Mouse (Mus musculus) liver, adult 2 months (tissue): ENCODE measurements at regions not wholly inside any gene's neighbourhood (a gene's known extent, or its start where the extent isn't known, plus 50 kb on each side); places are given as distances from the start of the nearest gene placed in this dataset.

ENCODE experiments used
- CTCF ChIP-seq: fragments of 200-500 bp; IDR thresholded peaks from 2 replicates; pipeline ENCODE4 v1.5.1; 2011; ENCODE audit warnings: low read depth, low read length, control low read depth
- POLR2A ChIP-seq: fragments of 200-500 bp; IDR thresholded peaks from 2 replicates; pipeline ENCODE4 v1.6.1; 2011; ENCODE audit warnings: low read length, control low read depth; ENCODE audit not compliant: insufficient read depth; ENCODE audit errors: extremely low read depth

DNA sequence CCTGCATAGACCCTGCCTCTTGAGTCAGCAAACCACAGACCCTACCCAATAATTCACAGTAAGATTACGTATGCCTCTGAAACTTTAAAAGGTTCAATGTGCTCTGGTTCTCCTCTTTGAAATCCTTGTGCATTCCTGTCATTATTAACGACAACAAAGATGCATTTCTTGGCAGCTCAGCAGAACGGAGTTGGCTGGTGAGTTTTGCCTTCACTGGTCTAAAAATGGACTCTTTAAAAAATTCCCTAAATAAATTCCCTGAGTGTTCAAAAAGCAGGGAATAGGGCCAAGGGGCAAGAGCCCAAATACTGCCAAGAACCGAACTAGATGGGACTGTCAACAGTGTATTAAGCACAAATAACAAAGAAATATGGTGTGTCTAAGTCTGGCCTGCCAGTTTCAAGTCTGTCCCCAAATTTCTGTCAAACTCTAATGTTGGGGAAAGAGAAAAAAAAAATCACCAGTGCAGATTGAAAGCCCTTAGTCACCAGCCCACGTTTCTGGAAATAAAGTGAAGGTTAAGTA is 163.2 kb upstream of the Gm17728 start:
- TF ChIP-seq CTCF, result no peak
- TF ChIP-seq POLR2A, result no peak
